ENCODE assay signal across 8 mouse cellular contexts in genomic region chr10:44268145-44268860, GRCm38 (mm10). TPM values are rescaled to one million over a fixed set of nuclear protein-coding genes. Genes with fewer than 3 reads are reported as not detected.
DNase-seq lines count a peak whose midpoint lies in the region; ATAC-seq and TF ChIP-seq lines count a peak whose summit lies in the region.

Gene Atg5, plus strand, starts transcription at chr10:44268358.

- TF ChIP-seq CTCF in liver, embryonic 14.5 days (IDR thresholded peaks at IDR 0.05; ENCODE audit: low read depth), result peak; percentile 44
- TF ChIP-seq CTCF in stomach, postnatal 0 days (IDR thresholded peaks at IDR 0.05; ENCODE audit: low read depth), result peak; percentile 64

- no peaks in the 10 kb centered on the region for H3K9me3 ChIP-seq in forebrain, embryonic 10.5 days
- H3K9me3 ChIP-seq in heart, embryonic 15.5 days (replicated peaks), result no peaks in the 10 kb centered on the region
- H3K9me3 ChIP-seq in liver, embryonic 14.5 days (ENCODE audit: control insufficient read depth, low read length), result no peaks in the 10 kb centered on the region
- H3K9me3 ChIP-seq in neural tube, embryonic 11.5 days (ENCODE audit: control insufficient read depth, low read length), result no peaks in the 10 kb centered on the region
- no peaks in the 10 kb centered on the region for H3K9me3 ChIP-seq in stomach, postnatal 0 days (ENCODE audit: control insufficient read depth, low read length)

- WGBS in forebrain, embryonic 10.5 days, result under 1% methylated on average over 63 of the region's 63 CpGs
- under 1% methylated on average over 63 of the region's 63 CpGs for WGBS in heart, embryonic 15.5 days
- under 1% methylated on average over 63 of the region's 63 CpGs for WGBS in liver, embryonic 14.5 days (ENCODE audit: insufficient replicate concordance)
- under 1% methylated on average over 63 of the region's 63 CpGs for WGBS in neural tube, embryonic 11.5 days
- under 1% methylated on average over 57 of the region's 63 CpGs for WGBS in stomach, postnatal 0 days

- H3K4me3 ChIP-seq in forebrain, embryonic 10.5 days, result peak within 1 kb of the TSS; percentile 89
- H3K4me3 ChIP-seq in heart, embryonic 15.5 days, result peak within 1 kb of the TSS; percentile 75
- H3K4me3 ChIP-seq in liver, embryonic 14.5 days (ENCODE audit: insufficient read depth in 1 of 2, low read depth in 2 of 2, low read length in 2 of 2), result peak within 1 kb of the TSS; percentile 75 to 79
- peak within 1 kb of the TSS; percentile 81 for H3K4me3 ChIP-seq in neural tube, embryonic 11.5 days (ENCODE audit: low read depth, low read length)
- H3K4me3 ChIP-seq in stomach, postnatal 0 days (ENCODE audit: low read depth, low read length), result peak within 1 kb of the TSS; percentile 89

- peak within 1 kb of the TSS; percentile 79 for H3K9ac ChIP-seq in heart, embryonic 15.5 days
- H3K9ac ChIP-seq in liver, embryonic 14.5 days (replicated peaks), result peak within 1 kb of the TSS; percentile 74
- H3K9ac ChIP-seq in neural tube, embryonic 11.5 days (ENCODE audit: low read length), result peak within 1 kb of the TSS; percentile 94
- peak within 1 kb of the TSS; percentile 92 for H3K9ac ChIP-seq in stomach, postnatal 0 days (ENCODE audit: low read length)

- no peaks in the 10 kb centered on the region for H3K27me3 ChIP-seq in forebrain, embryonic 10.5 days (ENCODE audit: poor library complexity, severe bottlenecking)
- no peaks in the 10 kb centered on the region for H3K27me3 ChIP-seq in heart, embryonic 15.5 days
- no peaks in the 10 kb centered on the region for H3K27me3 ChIP-seq in liver, embryonic 14.5 days (ENCODE audit: control insufficient read depth, insufficient read depth, low read length)
- H3K27me3 ChIP-seq in neural tube, embryonic 11.5 days (ENCODE audit: control insufficient read depth, insufficient read depth, low read length), result no peaks in the 10 kb centered on the region
- no peaks in the 10 kb centered on the region for H3K27me3 ChIP-seq in stomach, postnatal 0 days (ENCODE audit: control insufficient read depth, insufficient read depth, low read length)

- peaks cover 32% of the 10 kb centered on the region for H3K4me1 ChIP-seq in forebrain, embryonic 10.5 days
- peaks cover 19% of the 10 kb centered on the region for H3K4me1 ChIP-seq in heart, embryonic 15.5 days (replicated peaks)
- H3K4me1 ChIP-seq in liver, embryonic 14.5 days (replicated peaks; ENCODE audit: control insufficient read depth in 2 of 2, insufficient read depth in 2 of 2, low read length in 1 of 2), result peaks cover 13 to 15% of the 10 kb centered on the region in 2 experiments
- peaks cover 12% of the 10 kb centered on the region for H3K4me1 ChIP-seq in neural tube, embryonic 11.5 days (ENCODE audit: control insufficient read depth, insufficient read depth, low read length)
- H3K4me1 ChIP-seq in stomach, postnatal 0 days (replicated peaks; ENCODE audit: control insufficient read depth, insufficient read depth), result peaks cover 6% of the 10 kb centered on the region

- H3K36me3 ChIP-seq in forebrain, embryonic 10.5 days (replicated peaks), result peaks cover 4% of the 10 kb centered on the region; the same call in 1 of the 2 replicates
- H3K36me3 ChIP-seq in heart, embryonic 15.5 days, result no peaks in the 10 kb centered on the region
- no peaks in the 10 kb centered on the region for H3K36me3 ChIP-seq in liver, embryonic 14.5 days (replicated peaks; ENCODE audit: control insufficient read depth, insufficient read depth, low read depth)
- H3K36me3 ChIP-seq in neural tube, embryonic 11.5 days (ENCODE audit: control insufficient read depth, insufficient read depth, low read length), result no peaks in the 10 kb centered on the region
- no peaks in the 10 kb centered on the region for H3K36me3 ChIP-seq in stomach, postnatal 0 days (ENCODE audit: control insufficient read depth, insufficient read depth, low read length)

- peak; percentile 98 for ATAC-seq in heart, embryonic 15.5 days (replicated peaks; ENCODE audit: insufficient number of reproducible peaks, insufficient read depth, low FRiP score, low read depth)
- peak; percentile 98 for ATAC-seq in liver, embryonic 14.5 days (ENCODE audit: insufficient read depth)
- ATAC-seq in neural tube, embryonic 11.5 days (ENCODE audit: insufficient read depth, low FRiP score, low TSS enrichment), result peak; percentile 98
- ATAC-seq in stomach, postnatal 0 days (ENCODE audit: low FRiP score, low TSS enrichment), result peak; percentile 98

- H3K27ac ChIP-seq in forebrain, embryonic 10.5 days, result peak within 1 kb of the TSS; percentile 94
- H3K27ac ChIP-seq in heart, embryonic 15.5 days, result peak within 1 kb of the TSS; percentile 95
- H3K27ac ChIP-seq in liver, embryonic 14.5 days, result peak within 1 kb of the TSS; percentile 67
- H3K27ac ChIP-seq in neural tube, embryonic 11.5 days (ENCODE audit: low read depth, low read length), result peak within 1 kb of the TSS; percentile 83
- peak within 1 kb of the TSS; percentile 95 for H3K27ac ChIP-seq in stomach, postnatal 0 days (replicated peaks)

- TF ChIP-seq EP300 in liver, embryonic 14.5 days (IDR thresholded peaks at IDR 0.05; ENCODE audit: low read depth), result 0 out of 2 replicates have a peak, but pooled peaks have one; percentile 29
- no peak for TF ChIP-seq EP300 in stomach, postnatal 0 days (optimal IDR thresholded peaks at IDR 0.05)

- H3K4me2 ChIP-seq in heart, embryonic 15.5 days, result peak within 1 kb of the TSS; percentile 84
- peak within 1 kb of the TSS; percentile 93 for H3K4me2 ChIP-seq in liver, embryonic 14.5 days (ENCODE audit: low read depth)
- H3K4me2 ChIP-seq in neural tube, embryonic 11.5 days (ENCODE audit: low read depth), result peak within 1 kb of the TSS; percentile 60
- peak within 1 kb of the TSS; percentile 75 for H3K4me2 ChIP-seq in stomach, postnatal 0 days (replicated peaks; ENCODE audit: low read depth)

- peak; percentile 93 to 96 for DNase-seq in CD8-positive naive resting alpha-beta T cell, adult 2 months (ENCODE audit: low read depth in 2 of 2, low spot score in 2 of 2)
- DNase-seq in c-Kit-positive CD71-negative TER-119-negative erythroid progenitor cells, embryonic 14.5 days (ENCODE audit: low read depth), result peak; percentile 97
- peak; percentile 100 for DNase-seq in forebrain, embryonic 10.5 days (ENCODE audit: extremely low spot score, low spot score)
- DNase-seq in kidney, postnatal 25 days, result peak; percentile 99
- peak; percentile 94 to 95 (median 94) for DNase-seq in liver, embryonic 14.5 days (ENCODE audit: low read depth in 3 of 3, low spot score in 3 of 3)
- DNase-seq in neural tube, embryonic 11.5 days (ENCODE audit: low spot score), result peak; percentile 99
- DNase-seq in stomach, postnatal 0 days (ENCODE audit: low spot score), result peak; percentile 100

RNA-seq across cellular contexts. Expression of gene Atg5, which starts in this region (rescaled TPM):
- polyA plus RNA-seq in forebrain, embryonic 10.5 days (2016; fragmentation: Nextera tagmentation; extraction: Ambion mirVana), result 56.1 and 59.1 TPM in 2 replicates
- polyA plus RNA-seq in heart, embryonic 15.5 days (2015; fragmentation: Nextera tagmentation; extraction: Ambion mirVana), result 23.5 and 30.2 TPM in 2 replicates
- polyA plus RNA-seq in liver, embryonic 14.5 days (2012; rRNA removed), result 5.6 and 7.5 TPM in 2 replicates
- 18.5 and 21.0 TPM in 2 replicates for polyA plus RNA-seq in liver, embryonic 14.5 days (2014; fragmentation: Nextera tagmentation; extraction: Ambion mirVana)
- 60.6 and 65.6 TPM in 2 replicates for polyA plus RNA-seq in neural tube, embryonic 11.5 days (2014; fragmentation: Nextera tagmentation; extraction: Ambion mirVana)
- 36.5 and 37.5 TPM in 2 replicates for polyA plus RNA-seq in stomach, postnatal 0 days (2015; fragmentation: Nextera tagmentation; extraction: Ambion mirVana)

Comparison
In these comparisons a context has a peak if more than half of its experiments do, and no peak if none do; other contexts are left out.
1. Peak in every context shown above with its lines: DNase-seq, ATAC-seq, H3K4me3 ChIP-seq and H3K27ac ChIP-seq.